Mouse (Mus musculus) thymus, postnatal 14 days (tissue): Measurements from ENCODE around the gene Plcl2.
A peak's percentile ranks its signal among the peaks of the same experiment; 100 is the strongest.
"Not testable (repeated sequence)": the region's sequence is repeated elsewhere in the genome, so short reads cannot be mapped to it uniquely, and the experiment has no call there.

Source experiments
- DNase-seq: peaks from one replicate; pipeline ENCODE4 v3.0.0; 2021

The Plcl2 gene

GRCm38 (mm10) chr17:50634008-50634871, 125.0 kb downstream of the Plcl2 start:
- no peak for DNase-seq

- no peak for DNase-seq
Observed at GRCm38 (mm10) chr17:50635961-50636585, 126.9 kb downstream of the Plcl2 start.

- DNase-seq, result no peak
Observed at GRCm38 (mm10) chr17:50638791-50639190, 129.6 kb downstream of the Plcl2 start.

- no peak for DNase-seq
Observed at GRCm38 (mm10) chr17:50641076-50641610, 131.9 kb downstream of the Plcl2 start.

- DNase-seq, result no peak
Observed at GRCm38 (mm10) chr17:50641879-50642278, 132.7 kb downstream of the Plcl2 start.

- DNase-seq, result no peak
Observed at GRCm38 (mm10) chr17:50643356-50643755, 134.2 kb downstream of the Plcl2 start.

GRCm38 (mm10) chr17:50643989-50644388, 134.8 kb downstream of the Plcl2 start:
- DNase-seq, result no peak

GRCm38 (mm10) chr17:50648141-50648540, 138.9 kb downstream of the Plcl2 start:
- DNase-seq, result not testable (repeated sequence)

- no peak for DNase-seq
Observed at GRCm38 (mm10) chr17:50648757-50649419, 139.7 kb downstream of the Plcl2 start.

- no peak for DNase-seq
Observed at GRCm38 (mm10) chr17:50650535-50651223, 141.5 kb downstream of the Plcl2 start.

- no peak for DNase-seq
Observed at GRCm38 (mm10) chr17:50654741-50655415, 145.7 kb downstream of the Plcl2 start.

GRCm38 (mm10) chr17:50655416-50655776, 146.2 kb downstream of the Plcl2 start:
- no peak for DNase-seq

- no peak for DNase-seq
Observed at GRCm38 (mm10) chr17:50657321-50657720, 148.1 kb downstream of the Plcl2 start.

- no peak for DNase-seq
Observed at GRCm38 (mm10) chr17:50658901-50659300, 149.7 kb downstream of the Plcl2 start.

GRCm38 (mm10) chr17:50667596-50667995, 158.4 kb downstream of the Plcl2 start:
- DNase-seq, result no peak

GRCm38 (mm10) chr17:50668681-50669208, 159.5 kb downstream of the Plcl2 start:
- no peak for DNase-seq

GRCm38 (mm10) chr17:50671416-50671815, 162.2 kb downstream of the Plcl2 start:
- no peak for DNase-seq

GRCm38 (mm10) chr17:50674580-50674979, 165.4 kb downstream of the Plcl2 start:
- DNase-seq, result no peak

- no peak for DNase-seq
Observed at GRCm38 (mm10) chr17:50675231-50675630, 166.0 kb downstream of the Plcl2 start.

GRCm38 (mm10) chr17:50677334-50677733, 168.1 kb downstream of the Plcl2 start:
- DNase-seq, result no peak

GRCm38 (mm10) chr17:50677978-50678712, 168.9 kb downstream of the Plcl2 start:
- DNase-seq, result peak; percentile 14
